Mouse (Mus musculus): Measurements from ENCODE around the gene Erbb3. TPM values are rescaled to one million over a fixed set of nuclear protein-coding genes. Genes with fewer than 3 reads are reported as not detected.
"Not testable (repeated sequence)": the region's sequence is repeated elsewhere in the genome, so short reads cannot be mapped to it uniquely, and the experiment has no call there.

Gene Erbb3
- polyA plus RNA-seq, 1 experiment from 2014 or later = 7.6 TPM

- H3K9me3 ChIP-seq (ENCODE audit: control insufficient read depth, low read length); DNase-seq (ENCODE audit: low spot score); H3K4me1 ChIP-seq (ENCODE audit: control insufficient read depth, insufficient read depth, low read length); H3K27me3 ChIP-seq (ENCODE audit: control insufficient read depth, insufficient read depth, low read length); ATAC-seq (ENCODE audit: insufficient number of reproducible peaks, low FRiP score, low TSS enrichment, low read depth): not testable (repeated sequence)
- peak overlapping the region; percentile 80 for H3K4me2 ChIP-seq (ENCODE audit: low read depth, severe bottlenecking)
- H3K36me3 ChIP-seq (ENCODE audit: control insufficient read depth, insufficient read depth, low read length) = peaks cover 17% of the 10 kb centered on the region
- whole genome bisulfite sequencing = under 1% methylated on average over 27 of the region's 30 CpGs
- H3K9ac ChIP-seq (ENCODE audit: low read length) = peak overlapping the region; percentile 95
- peak overlapping the region; percentile 69 for H3K4me3 ChIP-seq (ENCODE audit: low read depth, low read length)
- H3K27ac ChIP-seq (replicated peaks; ENCODE audit: low read depth, low read length) = peak overlapping the region; percentile 89
These were observed 41.2 kb downstream of the Erbb3 start for GRCm38 (mm10) chr10:128548051-128548791.

DNA sequence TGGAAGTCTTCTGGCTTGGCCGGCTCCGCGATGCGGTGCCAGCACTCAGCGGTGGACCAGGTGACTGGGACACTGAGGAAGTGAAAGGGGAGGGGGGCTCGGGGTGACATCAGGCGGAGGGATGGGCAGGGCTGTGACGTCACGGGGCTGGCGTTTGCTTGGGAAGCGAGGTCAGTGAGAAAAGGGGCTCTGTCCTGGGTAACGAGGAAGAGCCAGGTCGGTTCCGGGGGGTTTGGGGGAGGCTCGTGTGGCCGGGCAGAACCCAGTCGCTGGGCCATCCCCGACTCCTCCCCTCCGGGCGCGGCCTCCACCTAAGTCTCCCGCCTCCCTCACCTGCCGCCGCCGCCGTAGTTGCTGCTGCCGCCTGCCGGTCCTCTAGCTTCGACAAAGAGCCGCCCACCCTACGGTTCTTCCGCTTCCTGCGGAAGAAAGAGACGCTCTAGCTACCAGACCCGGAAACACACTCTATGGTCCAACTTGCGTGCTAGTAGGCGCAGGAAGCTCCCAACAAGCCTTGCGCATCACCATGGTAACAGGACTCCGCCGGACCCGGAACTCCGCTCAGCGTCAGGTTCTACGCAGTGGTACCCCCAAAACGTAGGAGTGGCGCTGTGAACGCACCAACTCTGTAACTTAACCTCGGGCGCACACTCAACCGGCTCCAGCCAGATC lies 42.0 kb downstream of the Erbb3 start, which contains the start of gene Zc3h10:
Gene Zc3h10 (minus strand): TSS at position 414 of the 672 bp plus-strand sequence.
- H3K27ac ChIP-seq (replicated peaks; ENCODE audit: low read depth, low read length) = peak within 1 kb of the TSS; percentile 89
- under 1% methylated on average over 48 of the region's 50 CpGs for WGBS
- no peaks in the 10 kb centered on the region for H3K9me3 ChIP-seq (ENCODE audit: control insufficient read depth, low read length)

DNA sequence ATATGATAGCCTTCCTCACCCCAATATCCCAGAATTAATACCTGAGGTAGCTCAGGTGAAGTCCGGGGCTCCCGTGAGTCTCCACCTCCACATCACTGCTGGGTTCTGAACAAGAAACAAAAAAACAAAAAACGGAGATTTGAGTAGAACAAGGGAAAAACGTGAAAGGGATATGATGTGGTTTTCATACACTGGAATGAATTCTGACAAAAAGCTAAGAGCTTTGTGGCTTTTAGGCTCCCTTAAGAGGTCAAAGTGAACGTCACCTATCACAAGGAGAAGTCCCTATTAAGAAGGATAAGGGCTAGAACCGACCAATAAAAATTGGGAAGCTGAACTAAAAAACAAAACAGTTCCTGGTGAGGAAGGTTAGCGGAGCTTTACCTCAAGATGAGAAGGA lies 42.7 kb downstream of the Erbb3 start:
- DNase-seq (ENCODE audit: low spot score) = no peak
- Histone ChIP-seq H3K4me1 (ENCODE audit: control insufficient read depth, insufficient read depth, low read length) (0 out of 2 replicates have a peak, but pooled peaks cover 4% of the 10 kb centered on the region), H3K9ac (ENCODE audit: low read length) (peak overlapping the region; percentile 64; the same call in 1 of the 2 replicates), H3K4me2 (ENCODE audit: low read depth, severe bottlenecking) (peak overlapping the region; percentile 80), H3K27me3 (ENCODE audit: control insufficient read depth, insufficient read depth, low read length) (no peaks in the 10 kb centered on the region), H3K9me3 (ENCODE audit: control insufficient read depth, low read length) (no peaks in the 10 kb centered on the region), H3K27ac (replicated peaks; ENCODE audit: low read depth, low read length) (peak overlapping the region; percentile 82), H3K36me3 (ENCODE audit: control insufficient read depth, insufficient read depth, low read length) (peaks cover 20% of the 10 kb centered on the region), H3K4me3 (ENCODE audit: low read depth, low read length) (peak overlapping the region; percentile 69)
- 27% methylated on average over 7 of the region's 7 CpGs for WGBS
- ATAC-seq (ENCODE audit: insufficient number of reproducible peaks, low FRiP score, low TSS enrichment, low read depth) = no peak

More for the DNA sequence above, 42.0 kb downstream of the Erbb3 start, which contains the start of gene Zc3h10:
- DNase-seq (ENCODE audit: low spot score) = peak; percentile 93
- 0 out of 2 replicates have a peak, but pooled peaks cover 4% of the 10 kb centered on the region for H3K4me1 ChIP-seq (ENCODE audit: control insufficient read depth, insufficient read depth, low read length)
- peak within 1 kb of the TSS; percentile 69 for H3K4me3 ChIP-seq (ENCODE audit: low read depth, low read length)
- H3K36me3 ChIP-seq (ENCODE audit: control insufficient read depth, insufficient read depth, low read length) = peaks cover 18% of the 10 kb centered on the region
- peak within 1 kb of the TSS; percentile 80 for H3K4me2 ChIP-seq (ENCODE audit: low read depth, severe bottlenecking)
- H3K9ac ChIP-seq (ENCODE audit: low read length) = peak within 1 kb of the TSS; percentile 95
- peak; percentile 89 for ATAC-seq (ENCODE audit: insufficient number of reproducible peaks, low FRiP score, low TSS enrichment, low read depth)
- H3K27me3 ChIP-seq (ENCODE audit: control insufficient read depth, insufficient read depth, low read length) = no peaks in the 10 kb centered on the region

- Histone ChIP-seq H3K27ac (replicated peaks; ENCODE audit: low read depth, low read length) (no peak overlapping the region), H3K4me2 (ENCODE audit: low read depth, severe bottlenecking) (peak overlapping the region; percentile 80), H3K4me1 (ENCODE audit: control insufficient read depth, insufficient read depth, low read length) (0 out of 2 replicates have a peak, but pooled peaks cover 4% of the 10 kb centered on the region), H3K36me3 (ENCODE audit: control insufficient read depth, insufficient read depth, low read length) (peaks cover 20% of the 10 kb centered on the region), H3K9me3 (ENCODE audit: control insufficient read depth, low read length) (no peaks in the 10 kb centered on the region), H3K27me3 (ENCODE audit: control insufficient read depth, insufficient read depth, low read length) (no peaks in the 10 kb centered on the region), H3K9ac (ENCODE audit: low read length) (no peak overlapping the region), H3K4me3 (ENCODE audit: low read depth, low read length) (peak overlapping the region; percentile 69)
- WGBS = 15% methylated on average over 4 of the region's 4 CpGs
- DNase-seq (ENCODE audit: low spot score) = peak; percentile 31
- no peak for ATAC-seq (ENCODE audit: insufficient number of reproducible peaks, low FRiP score, low TSS enrichment, low read depth)
These were observed 43.1 kb downstream of the Erbb3 start for GRCm38 (mm10) chr10:128546361-128546760.

- no peak for DNase-seq (ENCODE audit: low spot score)
- Histone ChIP-seq H3K9ac (ENCODE audit: low read length) (no peak overlapping the region), H3K9me3 (ENCODE audit: control insufficient read depth, low read length) (no peaks in the 10 kb centered on the region), H3K4me2 (ENCODE audit: low read depth, severe bottlenecking) (no peak overlapping the region), H3K27ac (replicated peaks; ENCODE audit: low read depth, low read length) (no peak overlapping the region), H3K4me3 (ENCODE audit: low read depth, low read length) (no peak overlapping the region), H3K36me3 (ENCODE audit: control insufficient read depth, insufficient read depth, low read length) (peaks cover 20% of the 10 kb centered on the region), H3K4me1 (ENCODE audit: control insufficient read depth, insufficient read depth, low read length) (0 out of 2 replicates have a peak, but pooled peaks cover 4% of the 10 kb centered on the region), H3K27me3 (ENCODE audit: control insufficient read depth, insufficient read depth, low read length) (no peaks in the 10 kb centered on the region)
- no peak for ATAC-seq (ENCODE audit: insufficient number of reproducible peaks, low FRiP score, low TSS enrichment, low read depth)
- WGBS = 88% methylated on average over 3 of the region's 3 CpGs
These were observed 43.9 kb downstream of the Erbb3 start for GRCm38 (mm10) chr10:128545570-128545898.

DNA sequence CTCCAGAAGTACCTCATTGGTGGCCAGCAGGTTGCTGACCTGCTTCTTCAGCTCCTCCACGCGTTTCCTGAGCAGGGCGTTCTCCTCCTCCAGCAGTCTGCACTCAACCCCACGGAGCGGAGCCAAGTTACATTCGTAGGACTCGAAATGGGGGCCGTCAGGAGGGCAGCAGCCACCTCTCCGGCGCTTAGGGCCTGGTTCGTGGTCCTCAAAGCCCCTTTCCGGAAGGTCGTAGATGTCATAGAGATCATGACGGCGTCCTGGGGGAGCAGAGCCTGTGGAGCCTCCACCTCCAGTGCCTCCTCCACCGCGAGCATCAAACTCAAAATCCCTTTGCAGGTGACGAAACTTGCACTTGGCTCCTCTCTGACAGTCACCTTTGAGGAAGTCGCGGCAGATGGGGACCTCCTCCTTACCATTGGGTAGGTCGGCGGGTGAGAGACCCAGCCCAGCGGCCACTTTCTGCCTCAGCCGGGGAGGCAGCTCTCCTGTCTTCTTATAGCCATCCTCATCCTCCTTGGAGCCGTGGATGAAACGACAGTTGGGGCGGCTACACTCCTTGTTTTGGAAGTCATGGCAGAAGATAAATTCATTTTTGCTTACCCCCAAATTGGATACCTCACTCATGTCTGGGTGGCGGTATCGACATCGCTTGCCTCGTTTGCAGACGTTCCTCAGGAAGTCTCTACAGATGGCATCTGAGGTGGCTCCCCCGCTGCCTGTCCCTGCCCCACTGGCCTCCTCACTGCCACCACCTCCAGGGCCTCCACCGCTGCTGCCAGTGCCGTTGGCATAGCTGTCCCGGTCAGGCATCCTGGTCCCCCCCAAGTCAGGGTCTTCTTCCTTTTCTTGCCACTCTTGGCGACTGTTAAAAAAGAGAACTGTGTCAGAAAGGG lies 44.5 kb downstream of the Erbb3 start:
- H3K9me3 ChIP-seq (ENCODE audit: control insufficient read depth, low read length) = no peaks in the 10 kb centered on the region
- no peak overlapping the region for H3K4me3 ChIP-seq (ENCODE audit: low read depth, low read length)
- H3K36me3 ChIP-seq (ENCODE audit: control insufficient read depth, insufficient read depth, low read length) = peaks cover 20% of the 10 kb centered on the region
- H3K27me3 ChIP-seq (ENCODE audit: control insufficient read depth, insufficient read depth, low read length) = no peaks in the 10 kb centered on the region
- H3K4me2 ChIP-seq (ENCODE audit: low read depth, severe bottlenecking) = no peak overlapping the region
- no peak for DNase-seq (ENCODE audit: low spot score)
- H3K9ac ChIP-seq (ENCODE audit: low read length) = no peak overlapping the region
- WGBS = 92% methylated on average over 37 of the region's 37 CpGs
- no peak for ATAC-seq (ENCODE audit: insufficient number of reproducible peaks, low FRiP score, low TSS enrichment, low read depth)
- 0 out of 2 replicates have a peak, but pooled peaks cover 4% of the 10 kb centered on the region for H3K4me1 ChIP-seq (ENCODE audit: control insufficient read depth, insufficient read depth, low read length)
- no peak overlapping the region for H3K27ac ChIP-seq (replicated peaks; ENCODE audit: low read depth, low read length)

GRCm38 (mm10) chr10:128544151-128544657 lies 45.2 kb downstream of the Erbb3 start:
- H3K36me3 ChIP-seq (ENCODE audit: control insufficient read depth, insufficient read depth, low read length) = peaks cover 20% of the 10 kb centered on the region
- no peak for ATAC-seq (ENCODE audit: insufficient number of reproducible peaks, low FRiP score, low TSS enrichment, low read depth)
- 98% methylated on average over 15 of the region's 15 CpGs for WGBS
- H3K9me3 ChIP-seq (ENCODE audit: control insufficient read depth, low read length) = no peaks in the 10 kb centered on the region
- H3K4me1 ChIP-seq (ENCODE audit: control insufficient read depth, insufficient read depth, low read length) = 0 out of 2 replicates have a peak, but pooled peaks cover 4% of the 10 kb centered on the region
- no peak overlapping the region for H3K9ac ChIP-seq (ENCODE audit: low read length)
- no peak for DNase-seq (ENCODE audit: low spot score)
- no peak overlapping the region for H3K4me3 ChIP-seq (ENCODE audit: low read depth, low read length)
- H3K27me3 ChIP-seq (ENCODE audit: control insufficient read depth, insufficient read depth, low read length) = no peaks in the 10 kb centered on the region
- no peak overlapping the region for H3K27ac ChIP-seq (replicated peaks; ENCODE audit: low read depth, low read length)
- H3K4me2 ChIP-seq (ENCODE audit: low read depth, severe bottlenecking) = no peak overlapping the region

- H3K27me3 ChIP-seq (ENCODE audit: control insufficient read depth, insufficient read depth, low read length) = no peaks in the 10 kb centered on the region
- no peak for ATAC-seq (ENCODE audit: insufficient number of reproducible peaks, low FRiP score, low TSS enrichment, low read depth)
- DNase-seq (ENCODE audit: low spot score) = no peak
- no peak overlapping the region for H3K9ac ChIP-seq (ENCODE audit: low read length)
- H3K36me3 ChIP-seq (ENCODE audit: control insufficient read depth, insufficient read depth, low read length) = peaks cover 20% of the 10 kb centered on the region
- no peak overlapping the region for H3K4me3 ChIP-seq (ENCODE audit: low read depth, low read length)
- 70% methylated on average over 2 of the region's 2 CpGs for WGBS
- no peak overlapping the region for H3K4me2 ChIP-seq (ENCODE audit: low read depth, severe bottlenecking)
- no peaks in the 10 kb centered on the region for H3K9me3 ChIP-seq (ENCODE audit: control insufficient read depth, low read length)
- no peak overlapping the region for H3K27ac ChIP-seq (replicated peaks; ENCODE audit: low read depth, low read length)
- 0 out of 2 replicates have a peak, but pooled peaks cover 4% of the 10 kb centered on the region for H3K4me1 ChIP-seq (ENCODE audit: control insufficient read depth, insufficient read depth, low read length)
These were observed 46.4 kb downstream of the Erbb3 start for GRCm38 (mm10) chr10:128543100-128543499.
